In genomic region chr1:181389264-181389663, GRCm38 (mm10) we compare ENCODE assay signal across 24 mouse cellular contexts. TPM values are rescaled to one million over a fixed set of nuclear protein-coding genes. Genes with fewer than 3 reads are reported as not detected.
DNase-seq lines count a peak whose midpoint lies in the region; ATAC-seq lines count a peak whose summit lies in the region.
"Had no signal": no experiment of that assay in that cellular context is flagged by ENCODE, and none has a peak within 500 bp of the region (broad histone marks: within the 10 kb centered on the region; RNA-seq: fewer than 3 reads in every experiment).

No protein-coding gene starts in this region.

- H3K4me2 ChIP-seq in embryonic facial prominence, embryonic 14.5 days (ENCODE audit: low read depth, low read length): no peak overlapping the region
- H3K4me2 ChIP-seq in midbrain, embryonic 11.5 days: no peak overlapping the region
- H3K4me2 ChIP-seq in midbrain, embryonic 13.5 days (replicated peaks): no peak overlapping the region

- H3K36me3 ChIP-seq in embryonic facial prominence, embryonic 14.5 days (ENCODE audit: control insufficient read depth, insufficient read depth, low read length): no peaks in the 10 kb centered on the region
- H3K36me3 ChIP-seq in embryonic facial prominence, embryonic 10.5 days (replicated peaks): no peaks in the 10 kb centered on the region
- no peaks in the 10 kb centered on the region for H3K36me3 ChIP-seq in midbrain, embryonic 11.5 days (ENCODE audit: control insufficient read depth, insufficient read depth, low read length)
- no peaks in the 10 kb centered on the region for H3K36me3 ChIP-seq in midbrain, embryonic 13.5 days
- H3K36me3 ChIP-seq: G1E had no signal

- 63% methylated on average over 2 of the region's 2 CpGs for WGBS in embryonic facial prominence, embryonic 14.5 days
- WGBS in embryonic facial prominence, embryonic 10.5 days: 77% methylated on average over 2 of the region's 2 CpGs
- 88% methylated on average over 2 of the region's 2 CpGs for WGBS in midbrain, embryonic 11.5 days
- WGBS in midbrain, embryonic 13.5 days: 84% methylated on average over 2 of the region's 2 CpGs

- no peak for DNase-seq in embryonic facial prominence, embryonic 14.5 days (ENCODE audit: low spot score)
- no peak for DNase-seq in embryonic facial prominence, embryonic 10.5 days (ENCODE audit: low spot score)
- peak; percentile 44 for DNase-seq in midbrain, embryonic 11.5 days (ENCODE audit: low spot score, missing footprints)
- DNase-seq in fat pad, adult 2 months (ENCODE audit: extremely low read depth, low read depth, low spot score): peak; percentile 81
- peak; percentile 84 for DNase-seq in gonadal fat pad, adult 2 months (ENCODE audit: low read depth)
- DNase-seq in adrenal gland, adult 18-20 months (ENCODE audit: low spot score in 2 of 2): no peak
- DNase-seq in kidney, adult 8-10 months: no peak
- DNase-seq: adrenal gland, adult 2 months; adrenal gland, adult 8-10 months; adrenal gland, postnatal 10 days; adrenal gland, postnatal 14 days; adrenal gland, postnatal 25 days; adrenal gland, postnatal 36 days; B cell, adult 2 months; cerebellum, adult 11 months; cerebellum, adult 11-12 months; cerebellum, adult 18-20 months had no signal

- H3K9ac ChIP-seq in embryonic facial prominence, embryonic 14.5 days (ENCODE audit: low read depth, low read length): no peak overlapping the region
- H3K9ac ChIP-seq in midbrain, embryonic 11.5 days (ENCODE audit: low read length): no peak overlapping the region
- H3K9ac ChIP-seq in midbrain, embryonic 13.5 days (replicated peaks): no peak overlapping the region

- no peaks in the 10 kb centered on the region for H3K4me1 ChIP-seq in embryonic facial prominence, embryonic 14.5 days (ENCODE audit: control insufficient read depth, insufficient read depth, low read length)
- peaks cover 9% of the 10 kb centered on the region; the same call in 1 of the 2 replicates for H3K4me1 ChIP-seq in embryonic facial prominence, embryonic 10.5 days
- no peaks in the 10 kb centered on the region; the same call in 1 of the 2 replicates for H3K4me1 ChIP-seq in midbrain, embryonic 11.5 days (ENCODE audit: control insufficient read depth, insufficient read depth, low read length)
- H3K4me1 ChIP-seq in midbrain, embryonic 13.5 days (replicated peaks): peaks cover 12% of the 10 kb centered on the region

- no peak overlapping the region for H3K27ac ChIP-seq in embryonic facial prominence, embryonic 14.5 days (replicated peaks; ENCODE audit: low read depth, low read length)
- no peak overlapping the region for H3K27ac ChIP-seq in embryonic facial prominence, embryonic 10.5 days (replicated peaks)
- no peak overlapping the region for H3K27ac ChIP-seq in midbrain, embryonic 11.5 days (ENCODE audit: low read depth, low read length)
- H3K27ac ChIP-seq in midbrain, embryonic 13.5 days: no peak overlapping the region

- H3K4me3 ChIP-seq in embryonic facial prominence, embryonic 14.5 days (ENCODE audit: low read depth, low read length): no peak overlapping the region
- H3K4me3 ChIP-seq in embryonic facial prominence, embryonic 10.5 days: no peak overlapping the region
- H3K4me3 ChIP-seq in midbrain, embryonic 11.5 days (ENCODE audit: low read depth, low read length): no peak overlapping the region
- H3K4me3 ChIP-seq in midbrain, embryonic 13.5 days (replicated peaks): no peak overlapping the region

- H3K9me3 ChIP-seq in embryonic facial prominence, embryonic 14.5 days (ENCODE audit: control insufficient read depth, low read length): no peaks in the 10 kb centered on the region
- no peaks in the 10 kb centered on the region for H3K9me3 ChIP-seq in embryonic facial prominence, embryonic 10.5 days
- no peaks in the 10 kb centered on the region; the same call in 1 of the 2 replicates for H3K9me3 ChIP-seq in midbrain, embryonic 11.5 days (ENCODE audit: control insufficient read depth, low read length)
- no peaks in the 10 kb centered on the region for H3K9me3 ChIP-seq in midbrain, embryonic 13.5 days
- H3K9me3 ChIP-seq: G1E had no signal

- peak; percentile 51; the same call in 1 of the 2 replicates for ATAC-seq in embryonic facial prominence, embryonic 14.5 days (ENCODE audit: low read depth)
- no peak for ATAC-seq in midbrain, embryonic 11.5 days (ENCODE audit: low FRiP score)
- no peak for ATAC-seq in midbrain, embryonic 13.5 days
- ATAC-seq: activated CD4-positive, CD25-positive, alpha-beta regulatory T cell, adult 4 months; CD4-positive, CD25-positive, alpha-beta regulatory T cell, adult 4 months; Patski had no signal

- H3K27me3 ChIP-seq in embryonic facial prominence, embryonic 14.5 days (replicated peaks; ENCODE audit: control insufficient read depth, insufficient read depth, low read length): no peaks in the 10 kb centered on the region
- no peaks in the 10 kb centered on the region for H3K27me3 ChIP-seq in embryonic facial prominence, embryonic 10.5 days (replicated peaks; ENCODE audit: low read depth, poor library complexity, severe bottlenecking)
- no peaks in the 10 kb centered on the region for H3K27me3 ChIP-seq in midbrain, embryonic 11.5 days (ENCODE audit: control insufficient read depth, insufficient read depth, low read length)
- H3K27me3 ChIP-seq in midbrain, embryonic 13.5 days: no peaks in the 10 kb centered on the region
- H3K27me3 ChIP-seq: CH12.LX had no signal

RNA-seq across cellular contexts. Expression of gene Cnih3, which starts 36.8 kb away (rescaled TPM):
- 1.3 and 1.6 TPM in 2 replicates for polyA plus RNA-seq in embryonic facial prominence, embryonic 14.5 days (2014; fragmentation: Nextera tagmentation; extraction: Ambion mirVana)
- polyA plus RNA-seq in embryonic facial prominence, embryonic 10.5 days (2016; fragmentation: Nextera tagmentation; extraction: Ambion mirVana): 0.24 and 0.57 TPM in 2 replicates
- 1.2 and 1.3 TPM in 2 replicates for polyA plus RNA-seq in midbrain, embryonic 11.5 days (2014; fragmentation: Nextera tagmentation; extraction: Ambion mirVana)
- 2.6 and 3.8 TPM in 2 replicates for polyA plus RNA-seq in midbrain, embryonic 13.5 days (2015; fragmentation: Nextera tagmentation; extraction: Ambion mirVana)
- polyA plus RNA-seq in gonadal fat pad, adult 2 months (2012; rRNA removed): 0.09 TPM in 1 of 2 replicates, not detected in the other
- total RNA-seq in adrenal gland, adult 18-20 months (2021): not detected
- total RNA-seq: adrenal gland, adult 2 months; adrenal gland, postnatal 10 days; adrenal gland, postnatal 14 days; adrenal gland, postnatal 25 days; adrenal gland, postnatal 36 days; CH12.LX; MEL had no signal
- polyA plus RNA-seq: activated CD4-positive, CD25-positive, alpha-beta regulatory T cell, adult 4 months; adrenal gland, adult 2 months; CD4-positive, CD25-positive, alpha-beta regulatory T cell, adult 4 months; G1E had no signal

Comparison
In these comparisons a context has a peak if more than half of its experiments do, and no peak if none do; other contexts are left out.
1. DNase-seq: peak in midbrain, embryonic 11.5 days (single experiment), fat pad, adult 2 months (single experiment) and gonadal fat pad, adult 2 months (single experiment); none in embryonic facial prominence, embryonic 14.5 days (single experiment), embryonic facial prominence, embryonic 10.5 days (single experiment), adrenal gland, adult 18-20 months (0 of 2) and kidney, adult 8-10 months (0 of 2).